Mouse (Mus musculus) ES-E14 (cell line): ENCODE measurements at regions not wholly inside any gene's neighbourhood (a gene's known extent, or its start where the extent isn't known, plus 50 kb on each side); places are given as distances from the start of the nearest gene placed in this dataset.

Experiments used
- CHD2 ChIP-seq: IDR thresholded peaks from 2 replicates; pipeline ENCODE4 v1.6.1; 2014; ENCODE audit warnings: mild to moderate bottlenecking, low read depth, low read length, inconsistent platforms
- HCFC1 ChIP-seq: IDR thresholded peaks from 2 replicates; pipeline ENCODE4 v1.6.1; 2012; ENCODE audit warnings: low read length, inconsistent platforms, borderline replicate concordance; ENCODE audit not compliant: insufficient read depth
- MAFK ChIP-seq: IDR thresholded peaks from 2 replicates; pipeline ENCODE4 v1.6.1; 2014; ENCODE audit warnings: mild to moderate bottlenecking, low read depth, low read length, inconsistent platforms; ENCODE audit not compliant: insufficient read depth
- ZC3H11A ChIP-seq: IDR thresholded peaks from 2 replicates; pipeline ENCODE4 v1.6.1; 2012; ENCODE audit warnings: low read depth, mild to moderate bottlenecking, inconsistent platforms, low read length, borderline replicate concordance
- ZNF384 ChIP-seq: IDR thresholded peaks from 2 replicates; pipeline ENCODE4 v1.6.1; 2012; ENCODE audit warnings: low read depth, low read length, inconsistent platforms

- TF ChIP-seq MAFK (no peak), ZNF384 (no peak), ZC3H11A (no peak), HCFC1 (no peak), CHD2 (no peak)
Observed at GRCm38 (mm10) chr14:55338500-55338899, 116.7 kb downstream of the Dhrs2 start.
